Comparison of ENCODE assay signal across 11 mouse cellular contexts in genomic region chr2:167475596-167475995, GRCm38 (mm10). TPM values are rescaled to one million over a fixed set of nuclear protein-coding genes. Genes with fewer than 3 reads are reported as not detected.
DNase-seq lines count a peak whose midpoint lies in the region; ATAC-seq and TF ChIP-seq lines count a peak whose summit lies in the region.
"Had no signal": no experiment of that assay in that cellular context is flagged by ENCODE, and none has a peak within 500 bp of the region (broad histone marks: within the 10 kb centered on the region; RNA-seq: fewer than 3 reads in every experiment).

No protein-coding gene starts in this region.

- no peak for TF ChIP-seq CTCF in gastrocnemius, adult 2 months (IDR thresholded peaks at IDR 0.05)
- TF ChIP-seq CTCF in layer of hippocampus, adult 2 months (conservative IDR thresholded peaks at IDR 0.05), result no peak

- DNase-seq in gastrocnemius, adult 2 months, result no peak
- DNase-seq in gastrocnemius, postnatal 4 days (ENCODE audit: low spot score in 2 of 2), result no peak
- no peak for DNase-seq in layer of hippocampus, adult 2 months (ENCODE audit: low spot score in 2 of 2)
- no peak for DNase-seq in layer of hippocampus, adult 9-10 months (ENCODE audit: low spot score)
- no peak for DNase-seq in forebrain, embryonic 14.5 days (ENCODE audit: low spot score)
- no peak for DNase-seq in urinary bladder, postnatal 4 days (ENCODE audit: low spot score in 2 of 2)
- no peak for DNase-seq in embryo, embryonic 10 days (ENCODE audit: low spot score)
- DNase-seq: spleen, adult 18-20 months had no signal

- intact Hi-C loops in gastrocnemius, adult 2 months (cut with DNase I), result no loop called here

- no peak overlapping the region for H3K4me3 ChIP-seq in gastrocnemius, adult 2 months
- H3K4me3 ChIP-seq in layer of hippocampus, adult 2 months, result no peak overlapping the region
- H3K4me3 ChIP-seq in forebrain, embryonic 14.5 days (ENCODE audit: low read depth, low read length), result no peak overlapping the region
- H3K4me3 ChIP-seq in midbrain, embryonic 15.5 days, result no peak overlapping the region
- H3K4me3 ChIP-seq: erythroblast, embryonic 14.5 days had no signal

- H3K9me3 ChIP-seq in forebrain, embryonic 14.5 days (replicated peaks; ENCODE audit: control insufficient read depth, low read length), result no peaks in the 10 kb centered on the region
- no peaks in the 10 kb centered on the region for H3K9me3 ChIP-seq in midbrain, embryonic 15.5 days

- peaks cover 15% of the 10 kb centered on the region for H3K4me1 ChIP-seq in forebrain, embryonic 14.5 days (ENCODE audit: control insufficient read depth, insufficient read depth, low read length)
- peaks cover 17% of the 10 kb centered on the region for H3K4me1 ChIP-seq in midbrain, embryonic 15.5 days

- WGBS in forebrain, embryonic 14.5 days, result 81% methylated on average over 5 of the region's 5 CpGs
- WGBS in midbrain, embryonic 15.5 days, result 81% methylated on average over 5 of the region's 5 CpGs

- H3K36me3 ChIP-seq in forebrain, embryonic 14.5 days (ENCODE audit: control insufficient read depth, insufficient read depth, low read length), result peaks cover 55% of the 10 kb centered on the region
- H3K36me3 ChIP-seq in midbrain, embryonic 15.5 days (replicated peaks), result peaks cover 5% of the 10 kb centered on the region; the same call in 1 of the 2 replicates

- peak overlapping the region; percentile 25; the same call in 1 of the 2 replicates for H3K9ac ChIP-seq in forebrain, embryonic 14.5 days (ENCODE audit: low read length)
- no peak overlapping the region for H3K9ac ChIP-seq in midbrain, embryonic 15.5 days

- no peak overlapping the region for H3K4me2 ChIP-seq in forebrain, embryonic 14.5 days (ENCODE audit: low read length)
- no peak overlapping the region for H3K4me2 ChIP-seq in midbrain, embryonic 15.5 days

- H3K27ac ChIP-seq in gastrocnemius, adult 2 months, result peak overlapping the region; percentile 86
- peak overlapping the region; percentile 92 for H3K27ac ChIP-seq in layer of hippocampus, adult 2 months
- H3K27ac ChIP-seq in forebrain, embryonic 14.5 days (ENCODE audit: low read depth, low read length), result peak overlapping the region; percentile 81
- H3K27ac ChIP-seq in midbrain, embryonic 15.5 days, result peak overlapping the region; percentile 77

- no peaks in the 10 kb centered on the region for H3K27me3 ChIP-seq in forebrain, embryonic 14.5 days (replicated peaks; ENCODE audit: control insufficient read depth, insufficient read depth, low read length)
- no peaks in the 10 kb centered on the region for H3K27me3 ChIP-seq in midbrain, embryonic 15.5 days (replicated peaks)

- no peak for ATAC-seq in forebrain, embryonic 14.5 days
- ATAC-seq in midbrain, embryonic 15.5 days (replicated peaks), result no peak
- ATAC-seq: CD4-positive, CD25-positive, alpha-beta regulatory T cell, adult 4 months had no signal

RNA-seq across cellular contexts. Expression of gene Rnf114, which starts 16.8 kb away (rescaled TPM):
- 10 to 100 TPM; 40.0 to 40.9 TPM for total RNA-seq in gastrocnemius, adult 2 months (2021)
- 10 to 100 TPM; 22.6 to 23.3 TPM for total RNA-seq in gastrocnemius, postnatal 4 days (2021)
- total RNA-seq in layer of hippocampus, adult 2 months (2021), result 10 to 100 TPM; 50.9 to 51.6 TPM
- 150 and 151 TPM in 2 replicates for polyA plus RNA-seq in forebrain, embryonic 14.5 days (2014; fragmentation: Nextera tagmentation; extraction: Ambion mirVana)
- 131 and 140 TPM in 2 replicates for polyA plus RNA-seq in midbrain, embryonic 15.5 days (2015; fragmentation: Nextera tagmentation; extraction: Ambion mirVana)

RNA-seq across cellular contexts. Expression of gene Spata2, which starts 17.1 kb away (rescaled TPM):
- 10 to 100 TPM; 18.4 to 18.9 TPM for total RNA-seq in gastrocnemius, adult 2 months (2021)
- total RNA-seq in gastrocnemius, postnatal 4 days (2021), result 10 to 100 TPM; 16.2 to 19.5 TPM
- total RNA-seq in layer of hippocampus, adult 2 months (2021), result 10 to 100 TPM; 80.9 to 82.4 TPM
- polyA plus RNA-seq in forebrain, embryonic 14.5 days (2014; fragmentation: Nextera tagmentation; extraction: Ambion mirVana), result 22.1 and 32.1 TPM in 2 replicates
- 34.3 and 34.7 TPM in 2 replicates for polyA plus RNA-seq in midbrain, embryonic 15.5 days (2015; fragmentation: Nextera tagmentation; extraction: Ambion mirVana)

RNA-seq across cellular contexts. Expression of gene Slc9a8, which starts 54.1 kb away (rescaled TPM):
- 10 to 100 TPM; 25.0 to 30.4 TPM for total RNA-seq in gastrocnemius, adult 2 months (2021)
- total RNA-seq in gastrocnemius, postnatal 4 days (2021), result 10 to 100 TPM; 28.4 to 32.3 TPM
- 10 to 100 TPM; 33.2 to 34.5 TPM for total RNA-seq in layer of hippocampus, adult 2 months (2021)
- polyA plus RNA-seq in forebrain, embryonic 14.5 days (2014; fragmentation: Nextera tagmentation; extraction: Ambion mirVana), result 13.8 and 15.9 TPM in 2 replicates
- 20.2 and 23.2 TPM in 2 replicates for polyA plus RNA-seq in midbrain, embryonic 15.5 days (2015; fragmentation: Nextera tagmentation; extraction: Ambion mirVana)

Comparison
In these comparisons a context has a peak if more than half of its experiments do, and no peak if none do; other contexts are left out.
1. RNA of gene Spata2, which starts 17.1 kb away (total RNA-seq): 80.9 to 82.4 TPM in layer of hippocampus, adult 2 months; 16.2 to 19.5 TPM in gastrocnemius, postnatal 4 days and 18.4 to 18.9 TPM in gastrocnemius, adult 2 months; every median in the first group is over 4 times any median in the second.
2. Peak in every context shown above with its lines, with median percentiles within 50 percentile points of each other: H3K27ac ChIP-seq.